Mouse (Mus musculus) thymus, adult 2 months (tissue): ENCODE data around the gene Cdk5rap2. TPM values are rescaled to one million over a fixed set of nuclear protein-coding genes. Genes with fewer than 3 reads are reported as not detected.

Experiments
- DNase-seq: peaks from one replicate; pipeline ENCODE4 v3.0.0; 2021
- H3K27ac ChIP-seq: fragments of 200-500 bp; 2 replicates; pipeline ENCODE4 v1.5.1; 2012; ENCODE audit warnings: low read length, control low read depth; ENCODE audit not compliant: control insufficient read depth, insufficient read depth
- H3K27me3 ChIP-seq: fragments of 200-500 bp; 2 replicates; pipeline ENCODE4 v1.6.1; 2012; ENCODE audit warnings: mild to moderate bottlenecking, low read length, moderate library complexity, mixed read lengths; ENCODE audit not compliant: control insufficient read depth, insufficient read depth
- H3K36me3 ChIP-seq: fragments of 200-500 bp; 2 replicates; pipeline ENCODE4 v1.6.1; 2012; ENCODE audit warnings: mild to moderate bottlenecking, low read length, moderate library complexity; ENCODE audit not compliant: control insufficient read depth, insufficient read depth
- H3K4me1 ChIP-seq: fragments of 200-500 bp; replicated peaks from 2 replicates; pipeline ENCODE4 v1.6.1; 2012; ENCODE audit warnings: low read length; ENCODE audit not compliant: control insufficient read depth, insufficient read depth
- H3K4me3 ChIP-seq: fragments of 200-500 bp; 2 replicates; pipeline ENCODE4 v1.5.1; 2012; ENCODE audit warnings: mild to moderate bottlenecking, low read length, control low read depth, moderate library complexity; ENCODE audit not compliant: control insufficient read depth, insufficient read depth
- CTCF ChIP-seq: fragments of 200-500 bp; IDR thresholded peaks from 2 replicates; pipeline ENCODE4 v1.5.1; 2012; ENCODE audit warnings: mild to moderate bottlenecking, control low read depth, low read length, moderate library complexity, borderline replicate concordance; ENCODE audit not compliant: control insufficient read depth, poor library complexity, insufficient read depth; ENCODE audit errors: extremely low read depth
- POLR2A ChIP-seq: fragments of 200-500 bp; IDR thresholded peaks from 2 replicates; pipeline ENCODE4 v1.6.1; 2012; ENCODE audit warnings: mild to moderate bottlenecking, low read length, control low read depth, moderate library complexity; ENCODE audit not compliant: control insufficient read depth, poor library complexity, insufficient read depth; ENCODE audit errors: extremely low read depth
- WGBS: fragments of 180-500 bp; shearing (Covaris S2); methylation state at CpG from one replicate; pipeline ENCODE4 v1.1.7; 2018; 5-methylcytosine and 5-hydroxymethylcytosine counted together
- polyA plus RNA-seq: library from polyadenylated mRNA; depleted of rRNA; stranded (reverse); fragments of >200 nt; gene quantifications from 2 replicates; pipeline ENCODE4 v1.2.3, GENCODE M21; 2012

The Cdk5rap2 gene
- polyA plus RNA-seq, 1 experiment = 13.3 TPM

DNA sequence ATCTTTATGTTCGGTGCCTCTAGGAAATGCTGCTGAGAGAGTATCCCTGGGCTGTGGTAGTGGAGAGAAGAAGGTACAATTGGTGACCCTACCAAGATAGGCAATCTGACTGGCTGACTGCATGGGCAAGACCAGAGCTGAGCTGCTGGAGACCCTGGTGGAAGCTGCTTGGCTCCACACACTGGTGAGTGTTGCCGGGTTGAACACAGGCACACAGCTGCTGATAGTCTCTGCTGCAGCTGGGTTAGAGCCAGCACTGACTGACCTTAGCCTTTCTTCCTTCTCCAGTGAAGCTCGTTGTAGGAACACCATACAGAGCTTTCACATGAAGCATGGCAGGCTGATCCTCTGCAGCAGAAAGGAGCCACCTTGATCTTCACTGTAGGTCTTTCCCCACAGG, 182.6 kb downstream of the Cdk5rap2 start:
- peaks cover 5% of the 10 kb centered on the region; the same call in 1 of the 2 replicates for H3K36me3 ChIP-seq
- H3K4me1 ChIP-seq = no peaks in the 10 kb centered on the region
- no peak overlapping the region for H3K4me3 ChIP-seq
- H3K27me3 ChIP-seq = no peaks in the 10 kb centered on the region
- WGBS = 93% methylated on average over 3 of the region's 3 CpGs
- no peak for DNase-seq
- no peak for TF ChIP-seq POLR2A
- no peak for TF ChIP-seq CTCF
- H3K27ac ChIP-seq = no peak overlapping the region

DNA sequence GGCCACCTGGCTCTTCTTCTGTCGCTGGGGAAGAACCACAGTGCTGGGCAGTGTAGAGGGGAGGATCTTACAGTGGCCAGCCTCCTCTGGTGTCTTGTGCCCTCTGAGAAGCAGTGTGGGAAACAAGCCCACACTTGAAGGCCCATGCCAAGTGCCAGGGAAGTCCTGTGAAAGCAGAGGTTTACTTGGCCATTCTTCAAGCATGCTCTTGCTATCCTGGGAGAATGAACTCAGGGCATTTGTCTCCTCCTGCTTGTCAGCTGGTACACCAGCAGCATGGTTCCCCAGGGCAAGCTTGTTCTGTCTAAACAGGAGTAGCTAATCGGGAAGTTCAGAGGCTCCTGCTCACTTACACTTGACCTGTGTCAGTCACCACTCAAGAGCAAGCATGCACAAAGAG, 185.7 kb downstream of the Cdk5rap2 start:
- no peak for DNase-seq
- H3K36me3 ChIP-seq = peaks cover 10% of the 10 kb centered on the region; the same call in 1 of the 2 replicates
- 97% methylated on average over 2 of the region's 2 CpGs for WGBS
- no peak overlapping the region for H3K27ac ChIP-seq
- no peaks in the 10 kb centered on the region for H3K27me3 ChIP-seq
- TF ChIP-seq POLR2A (no peak), CTCF (no peak)
- no peaks in the 10 kb centered on the region for H3K4me1 ChIP-seq
- no peak overlapping the region for H3K4me3 ChIP-seq

DNA sequence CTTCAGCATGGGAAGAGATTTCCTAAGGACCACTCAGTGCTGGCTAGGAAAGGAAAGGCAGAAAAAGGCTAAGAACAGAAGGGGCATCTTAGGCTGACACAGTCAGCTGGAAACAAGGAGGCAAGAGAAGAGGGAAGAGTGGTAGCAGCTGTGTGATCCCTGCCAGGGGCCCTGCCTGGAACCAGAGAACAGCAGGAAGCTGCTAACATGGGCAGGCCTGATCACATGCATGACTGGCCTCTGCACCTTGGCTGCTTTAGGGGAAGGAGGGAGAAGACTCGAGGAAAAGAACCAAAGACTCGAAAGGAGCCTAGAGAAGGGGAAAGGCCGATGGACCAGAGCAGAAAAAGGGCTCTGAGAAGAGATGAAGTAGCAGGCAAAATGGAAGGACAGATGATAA, 188.4 kb downstream of the Cdk5rap2 start:
- no peaks in the 10 kb centered on the region for H3K4me1 ChIP-seq
- no peak overlapping the region for H3K4me3 ChIP-seq
- peaks cover 10% of the 10 kb centered on the region; the same call in 1 of the 2 replicates for H3K36me3 ChIP-seq
- TF ChIP-seq POLR2A (no peak), CTCF (no peak)
- no peak for DNase-seq
- H3K27ac ChIP-seq = no peak overlapping the region
- H3K27me3 ChIP-seq = no peaks in the 10 kb centered on the region
- WGBS = 91% methylated on average over 3 of the region's 3 CpGs

DNA sequence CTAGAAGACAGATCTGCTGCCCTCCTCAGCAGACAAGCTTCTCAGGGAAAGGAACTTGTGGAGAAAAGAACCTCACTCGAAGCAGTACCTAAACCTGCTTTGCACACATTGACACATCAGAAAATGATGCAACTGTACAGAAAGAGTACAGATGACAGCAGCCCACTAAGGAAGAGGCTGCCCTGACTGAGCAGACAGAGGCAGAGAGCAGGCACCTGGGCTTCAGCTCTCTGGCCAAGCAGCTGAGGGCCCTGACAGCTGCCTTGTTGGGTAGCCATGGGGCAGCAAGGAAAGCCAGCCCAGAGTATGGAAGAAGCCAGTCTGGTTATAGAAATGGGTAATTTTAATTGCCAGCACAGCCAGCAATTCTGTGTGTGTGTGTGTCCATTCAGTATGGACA, 188.9 kb downstream of the Cdk5rap2 start:
- no peak for DNase-seq
- Histone ChIP-seq H3K4me1 (no peaks in the 10 kb centered on the region), H3K4me3 (no peak overlapping the region), H3K27me3 (no peaks in the 10 kb centered on the region), H3K27ac (no peak overlapping the region), H3K36me3 (peaks cover 10% of the 10 kb centered on the region; the same call in 1 of the 2 replicates)
- TF ChIP-seq CTCF (no peak), POLR2A (no peak)
- 94% methylated on average over 1 of the region's 1 CpGs for WGBS

GRCm38 (mm10) chr4:70220277-70221180, 189.7 kb downstream of the Cdk5rap2 start:
- Histone ChIP-seq H3K36me3 (peaks cover 10% of the 10 kb centered on the region; the same call in 1 of the 2 replicates), H3K4me3 (no peak overlapping the region), H3K27me3 (no peaks in the 10 kb centered on the region), H3K27ac (no peak overlapping the region), H3K4me1 (no peaks in the 10 kb centered on the region)
- TF ChIP-seq CTCF = no peak
- TF ChIP-seq POLR2A = no peak
- 86% methylated on average over 10 of the region's 10 CpGs for WGBS
- no peak for DNase-seq

DNA sequence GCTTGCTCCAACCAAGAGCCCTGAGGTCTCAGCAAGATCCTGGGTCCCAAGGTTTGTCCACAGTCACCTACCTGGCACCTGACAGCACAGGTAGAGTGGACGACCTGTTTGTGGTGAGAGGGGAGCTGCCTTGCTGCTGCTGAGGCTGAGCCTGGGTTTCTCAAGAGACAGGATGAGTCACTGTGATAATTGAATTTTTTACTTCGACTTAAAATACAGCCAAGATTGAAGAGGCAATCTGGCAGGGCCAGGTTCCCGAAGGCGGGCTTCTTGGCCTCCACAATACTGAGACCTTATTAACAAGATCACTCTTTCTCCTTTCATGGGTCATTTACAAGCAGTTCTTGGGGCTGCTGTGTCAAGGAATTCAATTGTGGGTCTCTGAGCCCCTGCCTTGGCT, 190.5 kb downstream of the Cdk5rap2 start:
- no peak for TF ChIP-seq POLR2A
- no peak for TF ChIP-seq CTCF
- WGBS = 94% methylated on average over 4 of the region's 4 CpGs

More for the DNA sequence above, 190.5 kb downstream of the Cdk5rap2 start:
- H3K4me1 ChIP-seq = no peaks in the 10 kb centered on the region
- no peak overlapping the region for H3K27ac ChIP-seq
- no peak for DNase-seq
- H3K4me3 ChIP-seq = no peak overlapping the region
- H3K27me3 ChIP-seq = no peaks in the 10 kb centered on the region
- peaks cover 10% of the 10 kb centered on the region; the same call in 1 of the 2 replicates for H3K36me3 ChIP-seq
